Mouse (Mus musculus) CD4-positive, CD25-positive, alpha-beta regulatory T cell, adult 4 months (primary cell): ENCODE data around the gene Calm4. TPM values are rescaled to one million over a fixed set of nuclear protein-coding genes. Genes with fewer than 3 reads are reported as not detected.

Experiments used
- ATAC-seq: one replicate; pipeline ENCODE4 v1.8.0; 2017
- polyA plus RNA-seq, 2 experiments: library from polyadenylated mRNA; unstranded; fragments of 100-300 nt; shearing (Covaris generic); gene quantifications; one replicate each; pipeline ENCODE4 v1.2.1; 2017

Gene Calm4
- polyA plus RNA-seq, 2 experiments from 2014 or later = not detected

DNA sequence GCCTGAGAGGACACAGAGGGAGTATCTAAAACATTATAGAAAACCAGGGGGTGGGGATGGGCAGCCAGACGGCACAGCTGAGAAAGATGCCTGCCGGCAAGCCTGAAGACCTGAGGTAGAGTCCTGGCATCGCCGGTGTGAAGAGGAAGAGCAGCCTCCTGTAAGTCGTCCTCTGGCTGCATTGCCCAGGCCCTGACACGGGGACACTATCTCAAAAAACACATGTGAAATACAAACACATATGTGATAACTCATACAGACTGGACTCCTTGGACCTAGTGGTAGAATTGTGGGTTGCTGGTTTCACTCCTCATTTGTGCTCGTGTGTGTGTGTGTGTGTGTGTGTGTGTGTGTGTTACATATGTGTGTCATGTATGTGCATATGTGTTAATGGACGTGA is 23.7 kb downstream of the Calm4 start:
- ATAC-seq = no peak

DNA sequence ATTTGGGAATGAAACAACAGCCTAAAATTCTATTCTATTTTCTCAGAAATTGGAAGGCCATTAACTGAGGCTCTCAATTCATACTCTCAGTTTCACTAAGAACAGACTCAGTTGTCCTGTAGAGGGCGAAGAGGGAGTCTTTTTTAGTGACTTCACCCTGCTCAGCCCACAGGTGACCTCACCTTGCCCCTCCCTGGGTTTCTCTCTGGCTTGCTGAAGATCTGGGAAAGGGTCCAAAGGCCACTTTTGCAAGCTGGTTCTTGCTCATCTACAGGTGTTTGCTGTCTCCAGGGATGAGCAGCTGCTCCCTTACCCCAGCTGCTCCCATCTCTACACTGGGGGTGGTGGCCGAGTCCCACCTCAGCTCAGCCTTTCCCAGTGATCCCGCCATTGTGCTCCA is 24.8 kb downstream of the Calm4 start:
- ATAC-seq = no peak

DNA sequence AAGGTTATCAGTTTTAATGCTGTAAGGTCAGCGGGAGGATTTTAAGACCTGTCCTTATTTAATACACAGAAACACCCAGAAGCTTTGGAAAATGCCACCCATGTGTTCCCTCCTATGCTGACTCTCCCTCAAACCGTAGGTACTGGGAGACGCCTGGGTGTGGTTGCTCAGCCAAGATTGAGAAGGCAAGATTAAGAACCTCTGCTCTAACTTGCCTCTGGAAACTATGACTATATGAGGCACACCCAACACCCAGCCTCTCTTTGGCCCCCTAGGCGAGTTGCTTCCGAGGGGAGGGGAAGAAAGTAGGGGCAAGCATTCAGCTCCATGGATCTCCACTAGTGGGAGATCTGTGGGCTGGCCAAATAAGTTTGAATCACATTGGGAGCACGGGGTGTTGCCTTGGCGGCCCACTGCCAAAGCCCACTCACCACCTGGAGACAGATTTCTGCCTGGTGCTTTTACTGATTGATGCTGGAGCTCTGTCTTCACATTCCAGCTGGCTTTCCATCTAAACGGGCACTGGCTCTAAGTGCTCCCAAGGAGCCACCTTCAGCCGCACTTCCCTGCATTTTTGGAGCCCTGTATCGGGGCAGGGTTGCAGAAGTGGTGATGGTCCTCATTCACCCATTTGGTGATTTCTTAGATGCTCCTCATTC is 25.5 kb downstream of the Calm4 start:
- no peak for ATAC-seq

DNA sequence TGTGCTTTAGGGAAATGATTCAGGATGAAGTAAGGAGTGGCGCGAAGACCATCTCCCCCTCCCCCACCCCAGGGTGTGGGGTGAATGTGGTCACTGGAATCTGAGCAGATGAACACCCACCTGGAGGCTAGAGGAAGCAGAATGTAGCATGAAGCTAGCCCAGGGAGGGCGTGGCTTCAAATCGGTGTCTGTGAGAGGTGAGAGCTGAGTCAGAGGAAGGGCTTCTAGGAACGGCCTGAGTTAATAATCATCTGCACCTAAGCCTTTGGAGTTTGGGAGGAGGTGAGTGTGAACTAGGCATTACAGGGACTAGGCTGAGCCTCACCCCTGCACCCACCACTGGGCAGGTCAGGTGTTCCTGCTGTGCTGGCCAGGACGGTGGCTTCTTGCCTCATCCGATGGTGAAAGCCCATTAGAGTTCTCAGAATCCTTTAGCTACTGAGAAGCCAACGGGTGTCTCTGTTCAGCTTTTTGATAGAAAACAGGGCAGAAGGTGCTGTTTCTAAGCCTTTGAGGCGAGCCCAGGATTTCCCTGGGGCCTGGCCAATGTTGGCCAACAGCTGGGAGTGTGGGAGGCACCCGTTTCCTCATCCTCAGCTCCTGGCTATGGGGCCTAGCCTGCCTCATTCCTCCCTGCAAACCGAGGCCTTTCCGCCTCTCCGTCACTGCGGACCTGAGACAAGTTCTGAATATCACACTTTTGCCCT is 28.2 kb downstream of the Calm4 start:
- no peak for ATAC-seq

DNA sequence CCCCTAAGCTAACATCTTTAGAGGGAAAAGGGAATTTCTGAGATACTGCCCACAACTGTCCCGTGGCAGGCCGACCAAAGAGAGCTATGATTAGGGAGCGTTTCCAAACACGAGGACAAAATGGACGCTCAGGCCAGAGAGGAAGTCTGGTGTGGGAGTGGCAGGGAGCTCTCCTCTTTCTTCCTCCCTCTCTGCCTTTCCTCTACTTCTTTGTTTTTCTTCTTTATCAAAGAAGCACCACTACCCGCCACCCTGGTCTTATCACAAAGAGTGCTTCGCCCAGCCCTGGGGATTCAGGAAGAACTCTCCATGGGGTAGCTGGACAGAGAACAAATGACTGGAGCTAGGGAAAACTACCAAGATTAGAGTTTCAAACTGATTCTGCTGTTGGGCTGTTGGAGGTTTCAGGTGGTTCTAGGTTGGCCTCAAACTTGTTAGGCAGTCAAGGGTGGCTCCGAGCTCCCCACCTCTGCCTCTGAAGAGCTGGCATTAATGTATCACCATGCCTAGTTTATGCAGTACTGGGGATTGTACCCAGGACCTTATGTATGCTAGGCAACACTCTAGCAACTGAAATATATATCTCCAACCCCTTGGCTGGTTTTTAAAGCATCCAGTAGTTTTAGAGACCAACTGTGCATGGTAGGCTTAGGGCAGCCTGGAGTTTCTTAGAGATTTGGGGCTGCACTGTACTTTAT is 28.9 kb downstream of the Calm4 start:
- ATAC-seq = no peak

DNA sequence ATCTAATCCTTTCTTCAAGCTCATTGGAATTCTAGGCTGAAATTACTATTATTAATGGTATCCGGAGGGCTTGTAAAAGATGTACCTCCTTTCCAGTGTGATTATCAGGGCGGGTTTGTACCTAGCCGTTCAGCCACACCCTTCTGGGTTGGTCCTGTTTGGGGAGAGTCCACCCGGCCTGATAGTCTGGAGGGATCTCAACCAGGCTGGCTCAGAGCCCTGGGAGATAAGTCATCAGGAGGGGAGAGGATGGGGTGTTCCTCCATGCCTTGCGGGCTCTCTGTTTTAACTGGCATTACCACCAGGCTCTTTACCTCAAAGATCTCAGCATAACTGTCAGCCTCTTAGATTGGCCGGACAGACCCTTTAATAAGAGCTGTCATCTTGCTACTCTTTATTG is 29.6 kb downstream of the Calm4 start:
- no peak for ATAC-seq

DNA sequence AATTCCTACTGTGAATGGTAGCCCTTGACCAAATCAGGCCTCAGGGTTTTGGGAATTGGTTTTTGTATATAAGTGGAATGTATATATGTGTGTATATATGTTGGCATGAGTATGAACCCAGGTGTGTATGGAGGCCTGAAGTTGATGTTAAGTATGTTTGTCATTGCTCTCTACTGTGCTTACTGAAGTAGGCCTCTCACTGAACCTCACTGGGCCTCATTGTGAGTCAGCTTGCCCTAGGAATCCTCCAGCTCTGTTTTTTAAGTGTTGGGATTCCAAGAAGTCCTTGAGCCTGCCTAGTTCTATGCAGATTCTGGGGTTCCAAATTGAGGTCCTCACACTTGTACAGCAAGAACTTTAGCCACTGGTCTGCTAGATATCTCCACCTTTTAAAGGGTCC is 32.3 kb downstream of the Calm4 start:
- ATAC-seq = no peak

DNA sequence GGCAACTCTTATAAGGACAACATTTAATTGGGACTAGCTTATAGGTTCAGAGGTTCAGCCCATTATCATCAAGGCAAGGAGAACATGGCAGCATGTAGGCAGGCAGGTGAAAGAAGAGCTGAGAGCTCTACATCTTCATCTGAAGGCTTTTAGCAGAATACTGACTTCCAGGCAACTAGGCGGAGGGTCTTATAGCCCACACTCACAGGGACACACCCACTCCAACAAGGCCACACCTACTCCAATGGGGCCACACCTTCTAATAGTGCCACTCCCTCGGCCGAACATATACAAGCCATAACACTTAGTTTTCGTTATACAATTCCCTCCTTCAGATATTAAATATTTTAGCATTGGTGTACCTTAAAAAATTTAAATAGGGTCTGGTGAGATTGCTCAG is 35.3 kb downstream of the Calm4 start:
- ATAC-seq = no peak

DNA sequence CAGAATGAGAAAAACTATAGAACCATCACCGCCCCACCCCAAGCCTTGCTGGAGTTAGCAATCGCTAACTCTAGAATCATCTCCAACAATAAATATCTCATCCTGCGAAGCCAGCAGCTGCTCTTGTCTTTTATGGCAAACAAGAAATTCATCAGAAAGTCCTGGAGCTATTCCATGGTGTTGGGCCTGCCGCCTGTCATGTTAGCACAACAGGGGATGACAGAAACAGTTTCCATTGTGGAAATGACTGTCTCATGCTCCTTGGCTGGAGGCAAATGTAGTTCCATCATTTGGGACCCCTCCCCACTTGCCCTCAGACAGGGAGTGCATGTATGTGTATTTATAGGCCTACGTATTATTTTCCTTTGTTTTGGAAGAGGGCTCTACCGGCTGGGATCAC is 38.9 kb downstream of the Calm4 start:
- no peak for ATAC-seq

DNA sequence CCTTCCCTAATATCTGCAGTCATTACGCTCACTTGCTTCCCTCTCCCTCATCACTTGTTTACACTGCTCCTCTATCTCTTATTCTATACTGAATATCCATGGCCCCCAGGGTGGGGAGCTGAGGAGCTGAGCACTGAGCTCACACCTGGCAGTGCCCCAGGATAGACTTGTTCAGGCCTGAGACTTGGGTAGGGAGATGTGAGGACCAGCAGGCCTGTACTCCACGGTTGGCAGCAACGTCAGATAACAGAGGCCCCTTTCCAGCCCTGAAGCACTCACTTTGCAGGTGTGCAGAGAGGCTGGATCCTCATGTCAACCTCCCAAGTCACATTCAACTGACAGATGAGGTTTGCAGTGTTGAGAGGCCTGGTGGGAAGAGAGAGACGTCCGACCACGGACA is 39.6 kb downstream of the Calm4 start:
- no peak for ATAC-seq

DNA sequence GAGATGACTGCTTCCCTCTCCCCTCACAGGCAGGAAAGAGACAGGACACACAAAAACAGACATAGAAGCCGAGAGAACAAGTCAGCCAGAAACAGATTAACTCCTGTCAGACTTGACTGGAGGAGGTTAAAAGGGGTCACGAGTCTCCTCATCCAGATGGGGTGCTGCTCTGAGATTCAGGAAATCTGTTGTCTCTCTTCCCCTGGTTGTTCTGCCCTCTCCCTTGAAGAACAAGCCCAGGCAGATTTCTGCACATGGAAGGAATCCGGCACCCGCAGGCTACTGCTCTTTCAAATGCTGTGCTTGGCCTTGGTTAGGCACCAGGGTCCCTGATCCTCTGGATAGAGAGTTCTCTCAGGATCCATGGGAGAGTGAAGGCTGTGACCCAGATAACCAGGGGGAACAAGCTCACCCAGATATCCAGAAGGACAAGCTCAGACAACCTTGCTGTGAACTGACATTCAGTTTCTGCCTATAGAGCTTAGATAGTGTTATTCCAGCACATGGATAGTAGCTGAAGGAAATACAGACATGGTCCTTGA is 40.2 kb downstream of the Calm4 start:
- no peak for ATAC-seq

DNA sequence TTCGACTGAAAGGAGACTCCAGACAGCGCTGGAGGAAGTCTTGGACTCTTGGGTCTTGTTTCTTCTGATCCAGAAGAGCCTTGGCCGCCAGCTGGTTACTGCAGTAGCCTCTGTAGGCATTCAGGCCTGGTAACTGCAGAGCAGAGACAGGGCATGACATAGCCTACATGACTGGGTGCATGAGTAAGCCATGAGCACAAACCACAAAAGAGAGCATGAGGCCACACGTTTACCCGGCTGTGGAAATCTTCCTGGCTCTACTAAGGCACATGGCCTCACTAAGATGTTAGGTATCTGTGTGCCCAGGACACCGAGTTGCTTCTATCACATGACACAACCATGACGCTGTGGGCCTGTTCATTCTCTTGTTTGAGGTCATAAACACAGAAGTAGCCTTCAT is 49.1 kb downstream of the Calm4 start:
- ATAC-seq = no peak

Other genes starting within 250 kb of the Calm4 start
- gene Fam208b, start 226.6 kb upstream of the Calm4 start, polyA plus RNA-seq = 10 to 100 TPM; 32.0 to 33.3 TPM
- 10 to 100 TPM; 24.9 to 35.4 TPM for gene Asb13, start 203.7 kb upstream of the Calm4 start, polyA plus RNA-seq
- not detected for gene Calml3, start 33.4 kb upstream of the Calm4 start, polyA plus RNA-seq
- not detected for gene Calm5, start 16.4 kb downstream of the Calm4 start, polyA plus RNA-seq
- 10 to 100 TPM; 26.6 to 31.7 TPM for gene Net1, start 80.5 kb downstream of the Calm4 start, polyA plus RNA-seq
- under 1 TPM; 0.43 to 0.44 TPM for gene Tubal3, start 80.5 kb downstream of the Calm4 start, polyA plus RNA-seq
- gene Ucn3, start 107.6 kb downstream of the Calm4 start, polyA plus RNA-seq = not detected
- gene Akr1c14, start 211.3 kb downstream of the Calm4 start, polyA plus RNA-seq = not detected